Comparison of ENCODE assay signal across 10 mouse cellular contexts in the genomic region with DNA sequence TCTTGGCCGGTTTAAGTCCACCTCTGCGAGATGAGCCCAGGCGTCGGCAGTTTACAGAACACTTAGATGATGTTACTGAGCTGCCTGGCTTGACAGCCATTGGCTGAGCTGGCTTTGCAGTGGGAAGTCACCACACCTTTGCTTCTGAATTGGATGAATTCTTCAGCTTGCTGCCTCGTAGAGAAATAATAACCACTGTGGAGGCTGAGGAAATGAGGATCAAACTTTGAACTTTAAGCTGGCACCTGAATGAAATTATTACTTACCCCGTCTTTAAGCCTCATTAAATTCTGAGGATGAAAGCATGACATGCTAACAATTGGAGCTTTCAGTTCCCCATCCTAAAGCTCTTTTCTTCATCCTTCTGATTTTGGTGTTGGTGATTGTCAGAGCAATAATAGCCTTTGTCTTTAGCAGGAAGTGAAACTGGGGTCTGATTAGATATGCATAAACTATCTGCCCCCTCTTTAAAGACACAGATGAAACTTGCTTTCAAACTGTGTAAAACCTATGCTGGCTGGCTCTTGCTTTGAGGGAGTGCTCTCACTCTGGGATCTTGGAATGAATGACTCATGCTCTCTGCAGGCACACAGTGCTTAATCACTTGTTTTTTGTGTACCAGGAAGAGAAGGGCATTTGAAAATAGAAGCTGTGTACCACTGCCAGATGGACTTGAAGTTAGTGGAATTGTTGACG. TPM values are rescaled to one million over a fixed set of nuclear protein-coding genes. Genes with fewer than 3 reads are reported as not detected.
DNase-seq lines count a peak whose midpoint lies in the region; ATAC-seq and TF ChIP-seq lines count a peak whose summit lies in the region.
"Had no signal": no experiment of that assay in that cellular context is flagged by ENCODE, and none has a peak within 500 bp of the region (broad histone marks: within the 10 kb centered on the region; RNA-seq: fewer than 3 reads in every experiment).

No protein-coding gene starts in this region.

- H3K9me3 ChIP-seq in forebrain, embryonic 13.5 days (replicated peaks) = no peaks in the 10 kb centered on the region
- H3K9me3 ChIP-seq in kidney, embryonic 16.5 days (ENCODE audit: low read length) = no peaks in the 10 kb centered on the region
- no peaks in the 10 kb centered on the region for H3K9me3 ChIP-seq in stomach, embryonic 15.5 days
- H3K9me3 ChIP-seq: hindbrain, embryonic 15.5 days; neural tube, embryonic 13.5 days had no signal

- H3K9ac ChIP-seq in forebrain, embryonic 13.5 days = no peak overlapping the region
- no peak overlapping the region for H3K9ac ChIP-seq in kidney, embryonic 16.5 days (replicated peaks; ENCODE audit: low read length)
- no peak overlapping the region for H3K9ac ChIP-seq in stomach, embryonic 15.5 days
- H3K9ac ChIP-seq: hindbrain, embryonic 15.5 days; neural tube, embryonic 13.5 days had no signal

- 38% methylated on average over 7 of the region's 7 CpGs for WGBS in spleen, adult 2 months
- 22% methylated on average over 7 of the region's 7 CpGs for WGBS in forebrain, embryonic 13.5 days
- 47% methylated on average over 7 of the region's 7 CpGs for WGBS in kidney, embryonic 16.5 days
- 55% methylated on average over 7 of the region's 7 CpGs for WGBS in stomach, embryonic 15.5 days

- H3K4me1 ChIP-seq in spleen, adult 2 months (ENCODE audit: control insufficient read depth, insufficient read depth, insufficient read length) = peaks cover 37% of the 10 kb centered on the region
- H3K4me1 ChIP-seq in forebrain, embryonic 13.5 days = peaks cover 21% of the 10 kb centered on the region
- H3K4me1 ChIP-seq in kidney, embryonic 16.5 days (ENCODE audit: insufficient read depth, low read length) = peaks cover 12% of the 10 kb centered on the region; the same call in 1 of the 2 replicates
- 0 out of 2 replicates have a peak, but pooled peaks cover 9% of the 10 kb centered on the region for H3K4me1 ChIP-seq in stomach, embryonic 15.5 days

- peak overlapping the region; percentile 72 for H3K27ac ChIP-seq in spleen, adult 2 months (ENCODE audit: insufficient read depth, low read length)
- H3K27ac ChIP-seq in forebrain, embryonic 13.5 days = peak overlapping the region; percentile 52; the same call in 1 of the 2 replicates
- peak overlapping the region; percentile 57; the same call in 1 of the 2 replicates for H3K27ac ChIP-seq in kidney, embryonic 16.5 days (ENCODE audit: low read length)
- peak overlapping the region; percentile 54; the same call in 1 of the 2 replicates for H3K27ac ChIP-seq in stomach, embryonic 15.5 days
- H3K27ac ChIP-seq: hindbrain, embryonic 15.5 days; neural tube, embryonic 13.5 days had no signal

- peak; percentile 74; the same call in 1 of the 2 replicates for ATAC-seq in cerebellum, adult (ENCODE audit: insufficient number of reproducible peaks, low FRiP score, low TSS enrichment)
- peak; percentile 62 for ATAC-seq in forebrain, embryonic 13.5 days
- ATAC-seq in kidney, embryonic 16.5 days (ENCODE audit: low FRiP score, low TSS enrichment) = no peak; the same call in 1 of the 2 replicates
- peak; percentile 63; the same call in 1 of the 2 replicates for ATAC-seq in stomach, embryonic 15.5 days (ENCODE audit: insufficient read depth, low FRiP score, low read depth)

- no peak for TF ChIP-seq CTCF in spleen, adult 2 months (IDR thresholded peaks at IDR 0.05; ENCODE audit: extremely low read depth, insufficient read depth, insufficient read length, insufficient replicate concordance)

- H3K36me3 ChIP-seq in spleen, adult 2 months (ENCODE audit: control insufficient read depth, insufficient read depth, low read length) = no peaks in the 10 kb centered on the region
- H3K36me3 ChIP-seq in forebrain, embryonic 13.5 days (ENCODE audit: poor library complexity, severe bottlenecking) = no peaks in the 10 kb centered on the region
- H3K36me3 ChIP-seq in kidney, embryonic 16.5 days (ENCODE audit: insufficient read depth, low read length) = no peaks in the 10 kb centered on the region
- no peaks in the 10 kb centered on the region for H3K36me3 ChIP-seq in stomach, embryonic 15.5 days
- H3K36me3 ChIP-seq: neural tube, embryonic 13.5 days had no signal

- TF ChIP-seq POLR2A in spleen, adult 2 months (IDR thresholded peaks at IDR 0.05; ENCODE audit: low read depth, low read length) = no peak

- no peaks in the 10 kb centered on the region for H3K27me3 ChIP-seq in spleen, adult 2 months (ENCODE audit: control insufficient read depth, insufficient read depth, low read length)
- H3K27me3 ChIP-seq in forebrain, embryonic 13.5 days = no peaks in the 10 kb centered on the region
- H3K27me3 ChIP-seq in kidney, embryonic 16.5 days (ENCODE audit: insufficient read depth, low read length) = no peaks in the 10 kb centered on the region
- H3K27me3 ChIP-seq in stomach, embryonic 15.5 days (replicated peaks) = no peaks in the 10 kb centered on the region
- H3K27me3 ChIP-seq: hindbrain, embryonic 15.5 days; neural tube, embryonic 13.5 days had no signal

- H3K4me2 ChIP-seq in forebrain, embryonic 13.5 days = no peak overlapping the region
- H3K4me2 ChIP-seq in kidney, embryonic 16.5 days (replicated peaks; ENCODE audit: low read depth, low read length) = no peak overlapping the region
- no peak overlapping the region for H3K4me2 ChIP-seq in stomach, embryonic 15.5 days
- H3K4me2 ChIP-seq: hindbrain, embryonic 15.5 days; neural tube, embryonic 13.5 days had no signal

- no peak for DNase-seq in cerebellum, postnatal 10 days
- DNase-seq in spleen, adult 2 months (ENCODE audit: low read depth in 1 of 2, low spot score in 2 of 2) = peak in 1 of 2 experiments; percentile 67
- DNase-seq in spleen, adult 12 weeks (ENCODE audit: low spot score) = no peak
- DNase-seq in thymus, postnatal 0 days (ENCODE audit: low spot score) = no peak

- H3K4me3 ChIP-seq in spleen, adult 2 months (ENCODE audit: extremely low read depth, insufficient read depth, insufficient read length) = peak overlapping the region; percentile 36
- H3K4me3 ChIP-seq in forebrain, embryonic 13.5 days = no peak overlapping the region
- H3K4me3 ChIP-seq in kidney, embryonic 16.5 days (ENCODE audit: low read length) = no peak overlapping the region
- H3K4me3 ChIP-seq in stomach, embryonic 15.5 days (replicated peaks) = no peak overlapping the region
- H3K4me3 ChIP-seq: hindbrain, embryonic 15.5 days; neural tube, embryonic 13.5 days had no signal

RNA-seq across cellular contexts. Expression of a gene that starts 11.3 kb away (rescaled TPM):
- 6.8 and 7.2 TPM in 2 replicates for polyA plus RNA-seq in spleen, adult 2 months (2012; rRNA removed)
- 185 and 204 TPM in 2 replicates for polyA plus RNA-seq in forebrain, embryonic 13.5 days (2015; fragmentation: Nextera tagmentation; extraction: Ambion mirVana)
- 24.5 and 25.9 TPM in 2 replicates for polyA plus RNA-seq in kidney, embryonic 16.5 days (2015; fragmentation: Nextera tagmentation; extraction: Ambion mirVana)
- 20.3 and 20.9 TPM in 2 replicates for polyA plus RNA-seq in stomach, embryonic 15.5 days (2015; fragmentation: Nextera tagmentation; extraction: Ambion mirVana)
- polyA plus RNA-seq in thymus, postnatal 0 days (2015; fragmentation: Nextera tagmentation; extraction: Ambion mirVana) = 10.3 and 13.7 TPM in 2 replicates
